Mouse (Mus musculus): ENCODE measurements around the gene Leprot. TPM values are rescaled to one million over a fixed set of nuclear protein-coding genes. Genes with fewer than 3 reads are reported as not detected.

Gene Leprot
- polyA plus RNA-seq, 1 experiment from 2014 or later = 72.1 TPM

DNA sequence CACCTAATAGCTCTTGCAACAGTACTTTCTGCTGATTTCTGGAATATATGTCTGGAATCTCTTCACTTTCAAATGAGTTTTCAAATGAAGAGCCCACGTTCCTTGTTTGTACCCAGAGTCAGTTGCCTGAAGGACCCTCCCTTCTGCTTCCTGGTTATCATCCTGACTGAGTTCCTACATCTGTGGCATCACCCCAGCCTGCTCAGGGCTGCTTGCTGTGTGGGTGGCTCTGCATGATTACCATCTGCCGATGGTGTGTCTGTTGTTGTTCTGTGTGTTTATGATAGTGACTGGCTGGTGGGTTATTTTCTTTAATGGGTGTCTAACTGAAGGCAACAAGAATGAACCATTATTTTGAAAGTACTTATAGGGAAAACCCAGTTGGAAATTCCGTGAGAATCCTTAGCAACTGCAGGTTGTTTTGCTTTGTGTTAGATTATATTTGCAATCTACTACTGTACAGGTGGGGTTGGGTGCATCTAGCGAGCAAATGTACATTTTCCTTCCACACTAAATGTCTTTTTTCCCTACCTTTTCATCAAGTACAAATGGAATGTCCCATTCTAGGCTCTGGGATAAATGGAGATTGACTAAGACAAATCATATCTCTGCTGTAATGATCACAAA lies 7.4 kb downstream of the Leprot start:
- Histone ChIP-seq H3K9ac (replicated peaks; ENCODE audit: low read depth, low read length) (no peak overlapping the region), H3K9me3 (ENCODE audit: control insufficient read depth, low read length) (no peaks in the 10 kb centered on the region), H3K27ac (ENCODE audit: low read depth, low read length) (no peak overlapping the region), H3K4me1 (ENCODE audit: control insufficient read depth, insufficient read depth, low read length) (no peaks in the 10 kb centered on the region), H3K4me2 (ENCODE audit: low read depth, low read length) (no peak overlapping the region), H3K27me3 (ENCODE audit: control insufficient read depth, insufficient read depth, low read length) (no peaks in the 10 kb centered on the region), H3K4me3 (ENCODE audit: low read depth, low read length) (no peak overlapping the region), H3K36me3 (ENCODE audit: control insufficient read depth, insufficient read depth, low read length) (peaks cover 7% of the 10 kb centered on the region; the same call in 1 of the 2 replicates)
- WGBS = 83% methylated on average over 4 of the region's 4 CpGs
- ATAC-seq (ENCODE audit: low read depth) = no peak

DNA sequence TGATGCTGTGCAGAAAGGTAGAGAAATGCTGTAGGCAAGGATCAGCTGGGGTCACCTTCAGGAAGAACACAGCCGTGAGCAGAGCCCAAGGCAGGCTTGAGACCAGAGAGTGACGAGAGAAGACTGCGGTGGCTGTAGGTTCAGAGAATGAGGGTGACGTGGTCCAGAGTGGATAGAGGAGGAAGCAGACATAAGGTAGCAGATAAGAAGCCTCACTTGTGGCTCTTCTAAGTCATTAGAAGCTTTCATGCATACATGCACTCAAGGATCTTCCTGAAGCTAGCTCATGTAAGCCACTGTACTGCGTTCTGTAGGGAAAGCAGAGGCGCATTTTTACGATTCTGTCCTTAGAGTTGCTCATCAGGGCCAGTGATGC lies 7.9 kb downstream of the Leprot start:
- no peak for ATAC-seq (ENCODE audit: low read depth)
- H3K27ac ChIP-seq (ENCODE audit: low read depth, low read length) = no peak overlapping the region

DNA sequence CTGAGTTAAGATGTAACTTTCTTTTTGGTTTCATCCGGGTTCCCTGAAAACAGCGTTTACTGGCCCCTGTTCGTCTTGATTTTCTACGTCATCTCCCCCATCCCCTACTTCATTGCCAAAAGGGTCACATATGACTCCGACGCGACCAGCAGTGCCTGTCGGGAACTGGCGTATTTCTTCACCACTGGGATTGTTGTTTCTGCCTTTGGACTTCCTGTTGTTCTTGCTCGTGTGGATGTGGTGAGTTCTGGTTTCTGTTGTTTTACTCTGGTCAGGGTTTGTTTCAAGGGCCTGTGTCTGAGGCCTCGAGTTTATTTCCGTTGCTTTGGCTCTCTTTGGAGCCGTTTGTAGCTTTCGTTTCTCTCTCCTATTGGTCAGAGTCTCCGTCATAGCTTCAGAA lies 8.5 kb downstream of the Leprot start:
- Histone ChIP-seq H3K4me1 (ENCODE audit: control insufficient read depth, insufficient read depth, low read length) (no peaks in the 10 kb centered on the region), H3K9ac (replicated peaks; ENCODE audit: low read depth, low read length) (no peak overlapping the region), H3K36me3 (ENCODE audit: control insufficient read depth, insufficient read depth, low read length) (peaks cover 7% of the 10 kb centered on the region; the same call in 1 of the 2 replicates), H3K4me3 (ENCODE audit: low read depth, low read length) (no peak overlapping the region), H3K9me3 (ENCODE audit: control insufficient read depth, low read length) (no peaks in the 10 kb centered on the region), H3K27me3 (ENCODE audit: control insufficient read depth, insufficient read depth, low read length) (no peaks in the 10 kb centered on the region), H3K4me2 (ENCODE audit: low read depth, low read length) (no peak overlapping the region), H3K27ac (ENCODE audit: low read depth, low read length) (no peak overlapping the region)
- WGBS = 84% methylated on average over 15 of the region's 15 CpGs
- ATAC-seq (ENCODE audit: low read depth) = no peak

More for the DNA sequence above, 7.9 kb downstream of the Leprot start:
- Histone ChIP-seq H3K4me3 (ENCODE audit: low read depth, low read length) (no peak overlapping the region), H3K9me3 (ENCODE audit: control insufficient read depth, low read length) (no peaks in the 10 kb centered on the region), H3K4me1 (ENCODE audit: control insufficient read depth, insufficient read depth, low read length) (no peaks in the 10 kb centered on the region), H3K27me3 (ENCODE audit: control insufficient read depth, insufficient read depth, low read length) (no peaks in the 10 kb centered on the region), H3K4me2 (ENCODE audit: low read depth, low read length) (no peak overlapping the region), H3K9ac (replicated peaks; ENCODE audit: low read depth, low read length) (no peak overlapping the region), H3K36me3 (ENCODE audit: control insufficient read depth, insufficient read depth, low read length) (peaks cover 7% of the 10 kb centered on the region; the same call in 1 of the 2 replicates)
- WGBS = 94% methylated on average over 7 of the region's 7 CpGs

DNA sequence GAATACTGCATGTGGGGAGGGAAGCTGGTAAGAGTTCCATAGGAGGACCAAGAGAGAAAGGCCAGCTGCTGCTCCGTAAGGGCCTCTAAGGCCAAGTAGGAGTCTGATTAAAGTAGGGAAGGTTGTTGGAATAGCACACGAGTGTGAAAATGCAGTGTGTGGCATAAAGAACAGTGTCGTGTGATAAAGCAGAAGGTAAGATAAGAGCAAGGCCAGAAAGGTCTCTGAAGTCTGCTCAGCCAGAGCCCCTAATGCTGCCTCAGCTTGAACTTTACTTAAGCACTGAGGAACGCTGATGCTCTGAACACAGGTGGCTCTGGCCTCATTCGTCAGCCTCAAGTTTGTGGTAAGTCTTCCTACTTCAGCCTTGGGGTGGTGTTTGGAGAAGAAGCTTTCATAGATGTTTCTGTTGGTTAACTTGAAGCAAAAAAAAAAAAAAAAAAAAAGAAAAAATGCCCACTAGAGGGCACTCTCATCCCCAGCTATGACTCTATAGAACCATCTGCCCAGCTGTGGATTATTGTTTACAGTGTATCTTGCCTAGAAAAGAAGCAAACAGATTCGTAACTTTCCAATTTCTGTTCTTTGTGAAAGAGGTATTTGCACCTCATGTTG lies 9.5 kb downstream of the Leprot start:
- Histone ChIP-seq H3K36me3 (ENCODE audit: control insufficient read depth, insufficient read depth, low read length) (peaks cover 14% of the 10 kb centered on the region; the same call in 1 of the 2 replicates), H3K27ac (ENCODE audit: low read depth, low read length) (no peak overlapping the region), H3K9me3 (ENCODE audit: control insufficient read depth, low read length) (no peaks in the 10 kb centered on the region), H3K4me2 (ENCODE audit: low read depth, low read length) (no peak overlapping the region), H3K4me3 (ENCODE audit: low read depth, low read length) (no peak overlapping the region), H3K4me1 (ENCODE audit: control insufficient read depth, insufficient read depth, low read length) (no peaks in the 10 kb centered on the region), H3K9ac (replicated peaks; ENCODE audit: low read depth, low read length) (no peak overlapping the region), H3K27me3 (ENCODE audit: control insufficient read depth, insufficient read depth, low read length) (no peaks in the 10 kb centered on the region)
- ATAC-seq (ENCODE audit: low read depth) = peak; percentile 51; the same call in 1 of the 2 replicates
- WGBS = 63% methylated on average over 6 of the region's 6 CpGs

DNA sequence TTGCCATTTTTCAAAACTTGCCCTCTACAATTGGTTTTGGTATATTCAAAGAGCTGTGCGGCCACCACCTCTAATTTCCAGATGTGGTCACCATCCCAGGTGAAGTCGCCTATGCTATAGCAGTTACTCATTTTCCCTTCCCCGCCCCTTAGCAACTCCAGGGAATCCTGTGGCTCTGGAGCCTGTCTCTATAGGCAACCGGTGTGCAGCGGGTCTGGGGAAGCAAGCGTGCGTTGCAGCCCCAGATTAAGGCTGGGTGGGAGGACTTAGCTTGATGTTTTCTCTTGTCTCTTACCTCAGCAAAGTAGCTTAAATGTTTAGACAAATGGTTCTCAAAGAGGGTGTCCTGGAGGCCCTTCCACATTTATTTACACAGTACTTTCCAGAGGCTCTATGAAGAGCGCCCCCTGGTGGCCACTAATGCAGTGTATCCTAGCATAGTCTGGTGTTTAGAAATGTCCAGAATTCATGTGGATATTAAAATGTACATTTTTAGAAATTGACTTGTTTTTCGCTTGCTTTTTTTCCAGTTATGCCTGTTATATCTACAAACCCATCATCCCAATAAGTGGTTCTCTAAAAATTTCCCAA lies 16.7 kb downstream of the Leprot start:
- WGBS = 60% methylated on average over 9 of the region's 9 CpGs
- ATAC-seq (ENCODE audit: low read depth) = no peak
- Histone ChIP-seq H3K27ac (ENCODE audit: low read depth, low read length) (no peak overlapping the region), H3K4me1 (ENCODE audit: control insufficient read depth, insufficient read depth, low read length) (no peaks in the 10 kb centered on the region), H3K4me3 (ENCODE audit: low read depth, low read length) (no peak overlapping the region), H3K9ac (replicated peaks; ENCODE audit: low read depth, low read length) (no peak overlapping the region), H3K36me3 (ENCODE audit: control insufficient read depth, insufficient read depth, low read length) (peaks cover 11% of the 10 kb centered on the region; the same call in 1 of the 2 replicates), H3K9me3 (ENCODE audit: control insufficient read depth, low read length) (no peaks in the 10 kb centered on the region), H3K27me3 (ENCODE audit: control insufficient read depth, insufficient read depth, low read length) (no peaks in the 10 kb centered on the region), H3K4me2 (ENCODE audit: low read depth, low read length) (no peak overlapping the region)

DNA sequence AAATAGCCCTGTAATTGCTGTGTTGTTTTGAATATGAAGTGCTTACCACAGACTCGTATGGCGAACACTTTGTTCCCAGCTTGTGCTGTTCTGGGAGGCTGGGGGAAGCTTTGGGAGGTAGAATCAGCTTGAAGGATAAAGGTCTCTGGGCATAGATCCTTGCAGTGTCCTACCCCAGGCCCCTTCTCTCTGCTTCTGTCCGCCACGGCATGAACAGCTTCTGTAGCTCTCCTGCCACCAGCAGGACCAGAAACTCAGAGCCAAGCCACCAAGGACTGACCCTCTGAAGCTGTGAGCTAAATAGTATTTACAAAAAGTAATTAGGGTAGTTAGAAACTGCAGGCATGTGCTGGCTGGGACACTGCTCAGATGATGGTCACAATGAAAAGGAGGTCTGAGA lies 17.2 kb downstream of the Leprot start:
- Histone ChIP-seq H3K36me3 (ENCODE audit: control insufficient read depth, insufficient read depth, low read length) (0 out of 2 replicates have a peak, but pooled peaks cover 7% of the 10 kb centered on the region), H3K27me3 (ENCODE audit: control insufficient read depth, insufficient read depth, low read length) (no peaks in the 10 kb centered on the region), H3K9ac (replicated peaks; ENCODE audit: low read depth, low read length) (no peak overlapping the region), H3K4me2 (ENCODE audit: low read depth, low read length) (no peak overlapping the region), H3K4me1 (ENCODE audit: control insufficient read depth, insufficient read depth, low read length) (no peaks in the 10 kb centered on the region), H3K27ac (ENCODE audit: low read depth, low read length) (no peak overlapping the region), H3K4me3 (ENCODE audit: low read depth, low read length) (no peak overlapping the region), H3K9me3 (ENCODE audit: control insufficient read depth, low read length) (no peaks in the 10 kb centered on the region)
- 96% methylated on average over 4 of the region's 4 CpGs for WGBS
- no peak for ATAC-seq (ENCODE audit: low read depth)

DNA sequence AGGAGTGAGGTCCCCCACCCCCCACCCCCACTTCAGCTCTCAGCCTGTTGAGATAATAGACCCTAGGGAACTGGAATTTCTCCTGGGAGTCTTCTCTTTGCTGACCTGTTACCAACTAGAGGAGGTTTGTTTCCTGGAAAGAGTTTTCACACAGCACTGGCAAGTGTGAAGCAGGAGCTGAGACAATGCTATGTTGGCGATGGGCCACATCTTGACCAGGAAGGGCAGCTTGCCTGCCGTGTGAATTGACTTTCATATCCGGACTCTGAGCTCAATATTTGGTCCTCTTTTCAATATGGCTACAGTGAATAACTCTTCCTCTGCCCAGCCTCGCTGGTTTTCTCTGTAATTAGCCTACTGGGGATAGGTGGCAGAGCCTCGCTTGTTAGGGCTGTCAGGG lies 21.6 kb downstream of the Leprot start:
- no peak overlapping the region for H3K27ac ChIP-seq (ENCODE audit: low read depth, low read length)
- WGBS = 69% methylated on average over 5 of the region's 5 CpGs
- no peak for ATAC-seq (ENCODE audit: low read depth)
- H3K36me3 ChIP-seq (ENCODE audit: control insufficient read depth, insufficient read depth, low read length) = no peaks in the 10 kb centered on the region
- no peak overlapping the region for H3K4me2 ChIP-seq (ENCODE audit: low read depth, low read length)
- H3K9me3 ChIP-seq (ENCODE audit: control insufficient read depth, low read length) = no peaks in the 10 kb centered on the region
- H3K27me3 ChIP-seq (ENCODE audit: control insufficient read depth, insufficient read depth, low read length) = no peaks in the 10 kb centered on the region
- no peak overlapping the region for H3K9ac ChIP-seq (replicated peaks; ENCODE audit: low read depth, low read length)
- H3K4me3 ChIP-seq (ENCODE audit: low read depth, low read length) = no peak overlapping the region
- no peaks in the 10 kb centered on the region for H3K4me1 ChIP-seq (ENCODE audit: control insufficient read depth, insufficient read depth, low read length)

DNA sequence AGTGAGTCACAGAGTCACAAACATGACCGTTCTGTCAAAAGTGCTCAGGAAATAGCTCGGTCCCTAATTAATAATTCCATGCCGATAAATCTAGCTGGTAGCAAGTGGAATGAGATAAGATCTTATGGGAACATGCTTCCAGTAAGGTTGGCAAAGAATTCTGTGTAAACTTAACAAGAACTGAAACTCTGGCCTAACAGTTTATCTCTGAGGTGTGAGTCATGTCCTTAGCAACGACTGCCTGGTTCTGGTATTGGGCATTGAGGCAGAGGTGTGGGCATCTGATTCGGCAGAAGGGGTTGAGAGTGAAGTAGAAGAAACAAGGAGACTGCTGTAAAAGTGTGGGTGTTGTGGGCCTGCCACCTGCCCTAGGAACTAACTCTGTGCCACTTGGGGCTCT lies 22.3 kb downstream of the Leprot start:
- no peak for ATAC-seq (ENCODE audit: low read depth)
- Histone ChIP-seq H3K9me3 (ENCODE audit: control insufficient read depth, low read length) (no peaks in the 10 kb centered on the region), H3K4me1 (ENCODE audit: control insufficient read depth, insufficient read depth, low read length) (no peaks in the 10 kb centered on the region), H3K27ac (ENCODE audit: low read depth, low read length) (no peak overlapping the region), H3K4me3 (ENCODE audit: low read depth, low read length) (no peak overlapping the region), H3K36me3 (ENCODE audit: control insufficient read depth, insufficient read depth, low read length) (no peaks in the 10 kb centered on the region), H3K4me2 (ENCODE audit: low read depth, low read length) (no peak overlapping the region), H3K27me3 (ENCODE audit: control insufficient read depth, insufficient read depth, low read length) (no peaks in the 10 kb centered on the region), H3K9ac (replicated peaks; ENCODE audit: low read depth, low read length) (no peak overlapping the region)
- 81% methylated on average over 5 of the region's 5 CpGs for WGBS

DNA sequence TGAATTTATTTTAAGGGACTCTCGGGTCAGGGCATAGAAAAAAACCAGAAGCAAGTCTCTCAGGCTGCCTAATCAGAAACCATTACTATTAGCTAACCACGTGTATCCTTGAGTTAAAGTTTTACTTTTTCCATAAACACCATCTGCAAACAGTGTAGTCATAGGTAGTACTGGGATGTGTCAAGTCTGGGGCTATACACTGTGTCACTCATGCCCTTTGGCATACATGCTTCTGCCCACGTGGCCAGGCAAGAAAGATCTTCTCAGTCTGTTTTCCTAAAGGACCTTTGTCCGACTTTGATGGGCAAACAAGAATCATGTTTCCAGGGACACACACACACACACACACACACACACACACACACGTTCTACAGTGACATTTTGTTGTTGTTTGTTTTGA lies 27.3 kb downstream of the Leprot start:
- no peak for ATAC-seq (ENCODE audit: low read depth)
- Histone ChIP-seq H3K9ac (replicated peaks; ENCODE audit: low read depth, low read length) (no peak overlapping the region), H3K36me3 (ENCODE audit: control insufficient read depth, insufficient read depth, low read length) (no peaks in the 10 kb centered on the region), H3K9me3 (ENCODE audit: control insufficient read depth, low read length) (no peaks in the 10 kb centered on the region), H3K27me3 (ENCODE audit: control insufficient read depth, insufficient read depth, low read length) (no peaks in the 10 kb centered on the region), H3K4me1 (ENCODE audit: control insufficient read depth, insufficient read depth, low read length) (no peaks in the 10 kb centered on the region), H3K4me2 (ENCODE audit: low read depth, low read length) (no peak overlapping the region), H3K4me3 (ENCODE audit: low read depth, low read length) (no peak overlapping the region), H3K27ac (ENCODE audit: low read depth, low read length) (no peak overlapping the region)
- 77% methylated on average over 5 of the region's 5 CpGs for WGBS

All from neural tube, embryonic 14.5 days (tissue).